35 mouse cellular contexts compared by ENCODE assay signal in the genomic region with DNA sequence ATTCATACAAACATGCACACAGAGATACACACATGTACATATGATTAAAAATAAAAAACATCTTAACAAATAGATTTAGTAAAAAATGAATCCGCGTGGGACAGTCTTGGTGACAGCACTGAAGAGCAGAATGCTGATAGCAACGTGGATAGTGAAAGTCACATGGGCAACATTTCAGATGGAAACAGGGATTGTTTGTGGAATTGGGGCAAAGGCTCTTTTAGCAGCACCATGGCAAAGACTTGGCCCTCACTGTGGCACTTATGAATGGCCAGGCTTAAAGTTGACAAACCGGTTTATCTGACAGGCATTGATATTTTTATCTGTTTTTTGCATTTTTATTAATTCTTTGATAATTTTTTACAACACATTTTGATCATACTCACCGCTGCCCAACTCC.
"Had no signal": no experiment of that assay in that cellular context is flagged by ENCODE, and none has a peak within 500 bp of the region (broad histone marks: within the 10 kb centered on the region; RNA-seq: fewer than 3 reads in every experiment).

No protein-coding gene starts in this region.

- H3K9ac ChIP-seq: heart, embryonic 12.5 days; heart, embryonic 13.5 days; heart, embryonic 15.5 days; hindbrain, embryonic 12.5 days; hindbrain, embryonic 13.5 days; hindbrain, embryonic 14.5 days; hindbrain, embryonic 15.5 days; intestine, embryonic 15.5 days; kidney, embryonic 15.5 days had no signal

- DNase-seq: heart, postnatal 10 days; heart, postnatal 14 days; heart, postnatal 36 days; heart, postnatal 4 days; kidney, adult 11 months; kidney, adult 18-20 months; kidney, adult 2 months; kidney, adult 8-10 months; kidney, adult 9 months; kidney, postnatal 10 days; kidney, postnatal 14 days; kidney, postnatal 25 days; kidney, postnatal 36 days; kidney, postnatal 4 days; layer of hippocampus, adult 9-11 months; layer of hippocampus, postnatal 36 days had no signal

- H3K27ac ChIP-seq: heart, embryonic 10.5 days; heart, embryonic 13.5 days; heart, embryonic 15.5 days; hindbrain, embryonic 10.5 days; hindbrain, embryonic 12.5 days; hindbrain, embryonic 13.5 days; hindbrain, embryonic 14.5 days; hindbrain, embryonic 15.5 days; hindbrain, postnatal 0 days; intestine, embryonic 15.5 days; kidney, embryonic 15.5 days; kidney, postnatal 0 days; layer of hippocampus, adult 2 months had no signal

- H3K27me3 ChIP-seq: heart, embryonic 12.5 days; heart, embryonic 13.5 days; heart, embryonic 15.5 days; hindbrain, embryonic 12.5 days; hindbrain, embryonic 13.5 days; hindbrain, embryonic 15.5 days; intestine, embryonic 15.5 days; kidney, embryonic 15.5 days had no signal

- H3K4me2 ChIP-seq: heart, embryonic 11.5 days; heart, embryonic 12.5 days; heart, embryonic 13.5 days; heart, embryonic 15.5 days; hindbrain, embryonic 12.5 days; hindbrain, embryonic 13.5 days; hindbrain, embryonic 14.5 days; hindbrain, embryonic 15.5 days; intestine, embryonic 15.5 days; kidney, embryonic 15.5 days had no signal

- H3K4me1 ChIP-seq: intestine, embryonic 15.5 days had no signal

- H3K4me3 ChIP-seq: heart, embryonic 10.5 days; heart, embryonic 12.5 days; heart, embryonic 13.5 days; heart, embryonic 15.5 days; hindbrain, embryonic 10.5 days; hindbrain, embryonic 12.5 days; hindbrain, embryonic 13.5 days; hindbrain, embryonic 15.5 days; intestine, embryonic 15.5 days; kidney, embryonic 15.5 days; layer of hippocampus, adult 2 months had no signal

- ATAC-seq: hindbrain, embryonic 16.5 days; hindbrain, postnatal 0 days; inflammation-experienced regulatory T-cells, adult 6 months; intestine, embryonic 15.5 days; intestine, embryonic 16.5 days; intestine, postnatal 0 days had no signal

- H3K36me3 ChIP-seq: heart, embryonic 10.5 days; heart, embryonic 12.5 days; heart, embryonic 13.5 days; heart, embryonic 15.5 days; hindbrain, embryonic 10.5 days; hindbrain, embryonic 12.5 days; hindbrain, embryonic 13.5 days; hindbrain, embryonic 15.5 days; intestine, embryonic 15.5 days; kidney, embryonic 15.5 days had no signal

- H3K9me3 ChIP-seq: heart, embryonic 10.5 days; heart, embryonic 12.5 days; heart, embryonic 13.5 days; heart, embryonic 15.5 days; hindbrain, embryonic 10.5 days; hindbrain, embryonic 12.5 days; hindbrain, embryonic 13.5 days; hindbrain, embryonic 15.5 days; intestine, embryonic 15.5 days; kidney, embryonic 15.5 days had no signal
